Mouse (Mus musculus): ENCODE data around the gene Slc12a3. TPM values are rescaled to one million over a fixed set of nuclear protein-coding genes. Genes with fewer than 3 reads are reported as not detected.

The Slc12a3 gene
- polyA plus RNA-seq, 2 experiments from 2014 or later, result not detected

GRCm38 (mm10) chr8:94408443-94409080 is 79.6 kb downstream of the Slc12a3 start:
- no peak for ATAC-seq

DNA sequence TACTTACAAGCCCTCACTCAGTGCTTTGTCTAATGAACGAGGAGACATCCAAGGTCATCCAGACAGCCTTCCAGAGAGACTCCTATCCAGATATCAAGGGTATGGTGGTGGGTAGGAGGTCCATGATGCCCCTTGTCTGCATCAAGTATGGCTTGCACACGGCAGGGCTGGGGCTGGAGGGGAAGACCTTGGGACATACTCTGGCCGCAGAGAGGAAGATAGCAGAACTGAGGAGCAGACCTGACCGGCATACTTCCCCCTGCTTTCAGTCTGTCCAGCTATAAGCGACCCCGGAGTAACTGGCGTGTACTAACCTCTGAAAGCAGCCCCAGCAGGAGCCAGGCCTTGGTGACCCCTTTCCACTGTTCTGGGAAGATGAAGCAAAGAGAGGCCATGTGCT is 80.5 kb downstream of the Slc12a3 start:
- no peak for ATAC-seq

GRCm38 (mm10) chr8:94412518-94412917 is 83.5 kb downstream of the Slc12a3 start:
- no peak for ATAC-seq

GRCm38 (mm10) chr8:94413509-94413908 is 84.5 kb downstream of the Slc12a3 start:
- ATAC-seq, result peak; percentile 86

GRCm38 (mm10) chr8:94415218-94415617 is 86.2 kb downstream of the Slc12a3 start:
- no peak for ATAC-seq

Other genes starting within 250 kb of the Slc12a3 start
- 1 to 10 TPM; 1.4 to 3.5 TPM for gene Bbs2, start 230.3 kb upstream of the Slc12a3 start, polyA plus RNA-seq (2017; shearing (Covaris generic))
- gene Mt4, start 192.0 kb upstream of the Slc12a3 start, polyA plus RNA-seq (2017; shearing (Covaris generic)), result not detected
- not detected for gene Mt3, start 176.6 kb upstream of the Slc12a3 start, polyA plus RNA-seq (2017; shearing (Covaris generic))
- gene Mt2, start 156.5 kb upstream of the Slc12a3 start, polyA plus RNA-seq (2017; shearing (Covaris generic)), result not detected
- 1 to 10 TPM; 3.0 to 4.2 TPM for gene Mt1, start 150.1 kb upstream of the Slc12a3 start, polyA plus RNA-seq (2017; shearing (Covaris generic))
- gene Nup93, start 114.6 kb upstream of the Slc12a3 start, polyA plus RNA-seq (2017; shearing (Covaris generic)), result 10 to 100 TPM; 30.7 to 33.1 TPM
- gene Herpud1, start 57.2 kb downstream of the Slc12a3 start, polyA plus RNA-seq (2017; shearing (Covaris generic)), result 100 to 1,000 TPM in 1 of 2 experiments, 10 to 100 TPM in 1; 99.9 to 115 TPM
- 100 to 1,000 TPM; 141 to 153 TPM for gene Nlrc5, start 105.2 kb downstream of the Slc12a3 start, polyA plus RNA-seq (2017; shearing (Covaris generic))
- 1 to 10 TPM in 1 of 2 experiments, under 1 TPM in 1; 0.79 to 1.7 TPM for gene Cpne2, start 203.8 kb downstream of the Slc12a3 start, polyA plus RNA-seq (2017; shearing (Covaris generic))

Measured in activated CD4-positive, CD25-positive, alpha-beta regulatory T cell, adult 4 months (primary cell).